Comparison of ENCODE assay signal across 8 mouse cellular contexts in genomic region chr1:138842315-138842714, GRCm38 (mm10). TPM values are rescaled to one million over a fixed set of nuclear protein-coding genes. Genes with fewer than 3 reads are reported as not detected.
DNase-seq lines count a peak whose midpoint lies in the region; ATAC-seq lines count a peak whose summit lies in the region.

No protein-coding gene starts in this region.

- H3K36me3 ChIP-seq in embryonic facial prominence, embryonic 12.5 days: no peaks in the 10 kb centered on the region
- no peaks in the 10 kb centered on the region for H3K36me3 ChIP-seq in intestine, embryonic 14.5 days (ENCODE audit: control insufficient read depth, insufficient read depth, low read length)

- H3K4me2 ChIP-seq in embryonic facial prominence, embryonic 12.5 days (replicated peaks): peak overlapping the region; percentile 59
- H3K4me2 ChIP-seq in intestine, embryonic 14.5 days (ENCODE audit: low read length): peak overlapping the region; percentile 40

- no peak overlapping the region for H3K9ac ChIP-seq in embryonic facial prominence, embryonic 12.5 days
- no peak overlapping the region for H3K9ac ChIP-seq in intestine, embryonic 14.5 days (ENCODE audit: low read length)

- H3K27ac ChIP-seq in embryonic facial prominence, embryonic 12.5 days: no peak overlapping the region
- H3K27ac ChIP-seq in intestine, embryonic 14.5 days (ENCODE audit: low read depth): no peak overlapping the region

- H3K4me3 ChIP-seq in embryonic facial prominence, embryonic 12.5 days: peak overlapping the region; percentile 36; the same call in 1 of the 2 replicates
- H3K4me3 ChIP-seq in intestine, embryonic 14.5 days (ENCODE audit: low read depth, low read length): peak overlapping the region; percentile 8; the same call in 1 of the 2 replicates

- intact Hi-C loops in left cerebral cortex, postnatal 4 days (cut with DNase I): loop anchor here (5.0 kb wide), 1 partner anchor 240 kb away; no protein-coding TSS in a partner anchor
- intact Hi-C loops in left cerebral cortex, postnatal 14 days (cut with DNase I): loop anchor here (5.0 to 10.0 kb wide), 2 partner anchors 338 to 425 kb away; no protein-coding TSS in a partner anchor

- ATAC-seq in embryonic facial prominence, embryonic 12.5 days (ENCODE audit: insufficient number of reproducible peaks, insufficient read depth, low FRiP score, low TSS enrichment): no peak
- no peak for ATAC-seq in intestine, embryonic 14.5 days (replicated peaks; ENCODE audit: low FRiP score, low TSS enrichment, low read depth)

- DNase-seq in left cerebral cortex, postnatal 4 days: peak; percentile 20
- DNase-seq in left cerebral cortex, postnatal 14 days (ENCODE audit: low spot score in 2 of 2): no peak
- DNase-seq in intestine, embryonic 14.5 days (ENCODE audit: low spot score): peak; percentile 74
- DNase-seq in neural tube, embryonic 10.5 days (ENCODE audit: extremely low spot score, low spot score): peak; percentile 68
- no peak for DNase-seq in spleen, adult 12 weeks (ENCODE audit: low spot score)
- DNase-seq in urinary bladder, postnatal 25 days (ENCODE audit: low spot score): no peak
- no peak for DNase-seq in urinary bladder, postnatal 10 days (ENCODE audit: low spot score)

- H3K4me1 ChIP-seq in embryonic facial prominence, embryonic 12.5 days: peaks cover 18% of the 10 kb centered on the region
- H3K4me1 ChIP-seq in intestine, embryonic 14.5 days (replicated peaks; ENCODE audit: control insufficient read depth, insufficient read depth, low read length): 0 out of 2 replicates have a peak, but pooled peaks cover 5% of the 10 kb centered on the region

- peaks cover 76% of the 10 kb centered on the region for H3K27me3 ChIP-seq in embryonic facial prominence, embryonic 12.5 days
- H3K27me3 ChIP-seq in intestine, embryonic 14.5 days (replicated peaks; ENCODE audit: control insufficient read depth, insufficient read depth, low read length): peaks cover 95% of the 10 kb centered on the region

- H3K9me3 ChIP-seq in embryonic facial prominence, embryonic 12.5 days: no peaks in the 10 kb centered on the region
- no peaks in the 10 kb centered on the region for H3K9me3 ChIP-seq in intestine, embryonic 14.5 days (ENCODE audit: control insufficient read depth, low read length)

- 1% methylated on average over 8 of the region's 8 CpGs for WGBS in embryonic facial prominence, embryonic 12.5 days
- 0% methylated on average over 8 of the region's 8 CpGs for WGBS in intestine, embryonic 14.5 days

RNA-seq across cellular contexts. Expression of gene Lhx9, which starts 6.1 kb away (rescaled TPM):
- 1 to 10 TPM; 1.8 to 4.9 TPM for total RNA-seq in left cerebral cortex, postnatal 4 days (2021)
- 1 to 10 TPM in 1 of 2 experiments, under 1 TPM in 1; 0.33 to 1.6 TPM for total RNA-seq in left cerebral cortex, postnatal 14 days (2021)
- 0.91 and 1.3 TPM in 2 replicates for polyA plus RNA-seq in embryonic facial prominence, embryonic 12.5 days (2016; fragmentation: Nextera tagmentation; extraction: Ambion mirVana)
- 0.05 TPM in 1 of 2 replicates, not detected in the other for polyA plus RNA-seq in intestine, embryonic 14.5 days (2014; fragmentation: Nextera tagmentation; extraction: Ambion mirVana)

RNA-seq across cellular contexts. Expression of gene 2310009B15Rik, which starts 14.3 kb away (rescaled TPM):
- 10 to 100 TPM; 14.7 to 17.2 TPM for total RNA-seq in left cerebral cortex, postnatal 4 days (2021)
- total RNA-seq in left cerebral cortex, postnatal 14 days (2021): 10 to 100 TPM; 13.7 to 14.2 TPM
- polyA plus RNA-seq in embryonic facial prominence, embryonic 12.5 days (2016; fragmentation: Nextera tagmentation; extraction: Ambion mirVana): 43.2 and 43.4 TPM in 2 replicates
- polyA plus RNA-seq in intestine, embryonic 14.5 days (2014; fragmentation: Nextera tagmentation; extraction: Ambion mirVana): 43.9 and 46.1 TPM in 2 replicates

Comparison
In these comparisons a context has a peak if more than half of its experiments do, and no peak if none do; other contexts are left out.
1. DNase-seq: peak in left cerebral cortex, postnatal 4 days (single experiment), intestine, embryonic 14.5 days (single experiment) and neural tube, embryonic 10.5 days (single experiment); none in left cerebral cortex, postnatal 14 days (0 of 2), spleen, adult 12 weeks (single experiment), urinary bladder, postnatal 25 days (single experiment) and urinary bladder, postnatal 10 days (single experiment).